Mouse (Mus musculus) lung, postnatal 0 days (tissue): ENCODE data around the gene Eme1. TPM values are rescaled to one million over a fixed set of nuclear protein-coding genes. Genes with fewer than 3 reads are reported as not detected.

Source experiments
- ATAC-seq: fragments of 200-750 bp; cut with Nextera tagmentation; 2 replicates; pipeline ENCODE4 v1.8.0; 2017; ENCODE audit warnings: moderate library complexity
- DNase-seq: peaks from one replicate; pipeline ENCODE4 v3.0.0-alpha.2; 2016; ENCODE audit warnings: low spot score
- H3K27ac ChIP-seq: fragments of 300-500 bp; sonication (generic); 2 replicates; pipeline ENCODE4 v1.5.1; 2014; ENCODE audit warnings: antibody characterized with exemption, mild to moderate bottlenecking, low read length, mixed read lengths
- H3K27me3 ChIP-seq: fragments of 300-500 bp; sonication (generic); replicated peaks from 2 replicates; pipeline ENCODE4 v1.6.1; 2014; ENCODE audit warnings: low read length, mixed read lengths; ENCODE audit not compliant: insufficient read depth
- H3K36me3 ChIP-seq: fragments of 300-500 bp; sonication (generic); 2 replicates; pipeline ENCODE4 v1.6.1; 2014; ENCODE audit warnings: low read length, mixed read lengths; ENCODE audit not compliant: insufficient read depth
- H3K4me1 ChIP-seq: fragments of 300-500 bp; sonication (generic); 2 replicates; pipeline ENCODE4 v1.6.1; 2014; ENCODE audit warnings: antibody characterized with exemption, low read depth, low read length, mixed read lengths; ENCODE audit not compliant: insufficient read depth
- H3K4me2 ChIP-seq: fragments of 300-500 bp; sonication (generic); replicated peaks from 2 replicates; pipeline ENCODE4 v1.6.1; 2014; ENCODE audit warnings: low read depth, mild to moderate bottlenecking, low read length, moderate library complexity, mixed read lengths
- H3K4me3 ChIP-seq: fragments of 300-500 bp; sonication (generic); 2 replicates; pipeline ENCODE4 v1.5.1; 2014; ENCODE audit warnings: low read depth, low read length
- H3K9ac ChIP-seq: fragments of 300-500 bp; sonication (generic); replicated peaks from 2 replicates; pipeline ENCODE4 v1.6.1; 2014; ENCODE audit warnings: low read depth, mild to moderate bottlenecking
- H3K9me3 ChIP-seq: fragments of 300-500 bp; sonication (generic); 2 replicates; pipeline ENCODE4 v1.6.1; 2016; ENCODE audit warnings: low read length, mixed read lengths
- CTCF ChIP-seq: IDR thresholded peaks from 2 replicates; pipeline ENCODE4 v1.5.1; 2016; ENCODE audit warnings: antibody characterized with exemption, mild to moderate bottlenecking
- EP300 ChIP-seq: IDR thresholded peaks from 2 replicates; pipeline ENCODE4 v1.6.1; 2016; ENCODE audit warnings: antibody characterized with exemption, mild to moderate bottlenecking, control low read depth
- WGBS: fragments of 180-500 bp; shearing (Covaris S2); extraction: QIAGEN DNeasy Blood & Tissue Kit; methylation state at CpG from one replicate; pipeline ENCODE4 v1.1.7; 2014; 5-methylcytosine and 5-hydroxymethylcytosine counted together
- polyA plus RNA-seq: library from polyadenylated mRNA; unstranded; fragments of >200 nt; fragmentation: Nextera tagmentation; extraction: Ambion mirVana; gene quantifications from 2 replicates; pipeline ENCODE4 v1.2.1, GENCODE M21; 2015

The Eme1 gene
- polyA plus RNA-seq, 1 experiment from 2014 or later, result 0.87 TPM

DNA sequence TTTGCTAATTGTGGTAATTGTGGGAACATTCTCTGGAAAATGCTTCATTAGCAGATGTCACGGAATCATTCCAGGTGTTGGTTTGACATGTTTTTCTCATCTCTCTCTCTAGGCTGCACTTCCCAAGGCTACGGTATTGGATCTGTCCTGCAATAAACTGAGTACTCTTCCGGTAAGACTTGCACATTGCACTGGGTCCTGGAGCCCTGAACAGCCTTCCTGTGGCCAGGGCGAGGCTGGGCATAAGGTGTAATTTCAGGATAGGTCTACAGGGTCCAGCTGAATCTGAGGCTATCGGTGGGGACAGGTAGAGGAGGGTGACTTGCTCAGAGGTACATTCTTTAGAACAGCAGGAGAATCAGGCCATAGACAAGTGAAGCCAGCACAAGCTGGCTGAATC, 21.8 kb downstream of the Eme1 start:
- ATAC-seq (no peak), DNase-seq (no peak)
- Histone ChIP-seq H3K36me3 (peaks cover 39% of the 10 kb centered on the region), H3K4me3 (no peak overlapping the region), H3K9ac (no peak overlapping the region), H3K9me3 (no peaks in the 10 kb centered on the region), H3K4me2 (no peak overlapping the region), H3K27me3 (no peaks in the 10 kb centered on the region), H3K4me1 (no peaks in the 10 kb centered on the region), H3K27ac (no peak overlapping the region)
- TF ChIP-seq EP300 (no peak), CTCF (no peak)
- WGBS, result 91% methylated on average over 5 of the region's 5 CpGs

DNA sequence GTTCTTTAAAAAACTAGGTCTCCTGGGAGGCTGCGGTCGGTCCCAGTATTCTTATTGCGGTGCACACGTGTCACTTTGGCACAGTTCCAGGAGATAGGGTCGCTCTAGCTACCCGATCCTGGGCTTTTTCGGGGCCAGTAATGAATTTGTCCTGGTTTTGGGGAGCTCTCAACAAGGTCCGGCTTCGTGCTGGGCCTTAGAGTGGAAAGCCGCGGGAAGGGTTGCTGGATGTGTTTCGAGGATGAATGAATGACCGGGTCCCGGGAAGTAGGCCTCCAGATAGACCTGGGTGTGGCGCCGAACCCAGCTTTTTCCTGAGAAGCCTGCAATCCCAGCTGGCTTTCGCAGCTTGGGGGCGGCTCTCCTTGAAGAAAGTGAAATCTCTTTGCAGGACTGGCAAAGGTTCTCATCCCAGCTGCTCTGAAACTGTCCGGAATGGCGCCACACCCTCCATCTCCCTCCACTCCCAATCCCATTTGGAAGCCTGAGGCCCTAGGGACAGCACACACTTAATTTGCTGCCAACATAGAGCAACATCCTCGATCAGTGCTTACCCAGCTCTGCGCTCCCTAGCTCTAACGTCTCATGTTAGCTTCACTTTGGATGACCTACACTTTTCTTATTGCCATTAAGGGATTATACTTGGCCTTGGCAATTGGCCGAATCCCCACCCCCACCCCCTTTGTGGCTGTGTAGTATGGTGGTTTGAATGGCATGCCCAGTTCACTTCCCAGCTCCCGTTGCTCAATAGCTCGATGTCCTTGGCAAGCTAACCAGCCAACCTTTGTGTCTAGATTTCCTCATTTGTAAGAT, 23.4 kb downstream of the Eme1 start:
- ATAC-seq, result peak; percentile 26
- Histone ChIP-seq H3K27ac (peak overlapping the region; percentile 80), H3K4me1 (no peaks in the 10 kb centered on the region), H3K4me2 (peak overlapping the region; percentile 93), H3K27me3 (no peaks in the 10 kb centered on the region), H3K9me3 (no peaks in the 10 kb centered on the region), H3K36me3 (peaks cover 25% of the 10 kb centered on the region), H3K9ac (peak overlapping the region; percentile 90), H3K4me3 (peak overlapping the region; percentile 79)
- DNase-seq, result peak; percentile 52
- WGBS, result 6% methylated on average over 26 of the region's 26 CpGs
- TF ChIP-seq EP300 (no peak), CTCF (no peak)

DNA sequence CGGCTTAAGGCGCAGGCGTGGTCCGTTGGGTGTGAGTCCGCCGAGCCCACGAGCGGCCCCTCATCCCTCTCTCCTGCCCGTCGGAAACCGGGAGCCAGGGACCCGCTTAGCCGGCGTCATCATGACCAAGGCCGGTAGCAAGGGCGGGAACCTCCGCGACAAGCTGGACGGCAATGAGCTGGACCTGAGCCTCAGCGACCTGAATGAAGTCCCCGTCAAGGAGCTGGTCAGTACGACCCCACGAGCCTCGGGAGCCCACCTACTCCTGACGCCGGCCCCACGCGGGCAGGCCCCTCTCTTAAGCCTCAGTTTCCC, 23.9 kb downstream of the Eme1 start:
- peak overlapping the region; percentile 93 for H3K4me2 ChIP-seq
- H3K27me3 ChIP-seq, result no peaks in the 10 kb centered on the region
- H3K4me1 ChIP-seq, result no peaks in the 10 kb centered on the region
- 3% methylated on average over 28 of the region's 28 CpGs for WGBS
- H3K9ac ChIP-seq, result peak overlapping the region; percentile 90
- H3K27ac ChIP-seq, result peak overlapping the region; percentile 80
- no peak for DNase-seq
- H3K9me3 ChIP-seq, result no peaks in the 10 kb centered on the region
- ATAC-seq, result peak; percentile 64
- peaks cover 20% of the 10 kb centered on the region for H3K36me3 ChIP-seq
- peak overlapping the region; percentile 79 for H3K4me3 ChIP-seq
- TF ChIP-seq CTCF, result no peak
- no peak for TF ChIP-seq EP300

DNA sequence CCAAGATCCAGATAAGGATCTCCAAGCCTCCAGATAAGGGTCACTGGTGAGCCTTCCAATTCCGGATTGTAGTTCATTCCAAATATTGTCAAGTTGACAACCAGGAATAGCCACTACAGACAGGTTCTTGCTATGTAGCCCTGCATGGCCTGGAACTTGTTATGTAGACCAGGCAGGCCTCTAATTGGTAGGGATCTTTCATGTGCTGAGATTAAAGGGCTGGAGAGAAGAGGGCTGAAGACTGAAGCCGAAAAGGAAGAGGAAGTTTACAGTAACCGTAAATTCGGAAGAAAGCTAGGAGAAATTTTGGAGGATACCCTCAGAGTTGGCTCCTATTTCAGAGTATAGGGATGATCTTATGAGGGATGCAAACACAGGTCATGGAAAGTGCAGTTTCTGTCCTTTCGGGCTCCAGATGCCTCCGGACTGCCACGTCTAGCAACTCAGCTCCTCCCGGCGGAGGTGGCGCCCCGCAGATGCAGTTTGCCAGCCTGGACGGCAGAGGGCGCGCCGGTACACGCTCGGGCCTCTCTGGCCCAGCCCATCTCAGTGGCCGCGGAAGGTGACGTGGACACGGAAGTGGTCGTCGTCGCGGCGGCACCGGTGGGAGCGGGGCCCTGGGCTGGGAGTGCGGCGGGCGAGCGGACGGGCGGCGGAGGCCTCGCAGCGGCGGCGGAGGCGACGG, 24.4 kb downstream of the Eme1 start, which contains the start of gene Lrrc59:
Lrrc59 (plus strand) TSS at position 569 of the 685 bp plus-strand sequence.
- Histone ChIP-seq H3K4me3 (peak within 1 kb of the TSS; percentile 79), H3K4me2 (peak within 1 kb of the TSS; percentile 93), H3K27ac (peak within 1 kb of the TSS; percentile 80), H3K9me3 (no peaks in the 10 kb centered on the region), H3K27me3 (no peaks in the 10 kb centered on the region), H3K36me3 (peaks cover 15% of the 10 kb centered on the region), H3K4me1 (no peaks in the 10 kb centered on the region), H3K9ac (peak within 1 kb of the TSS; percentile 90)
- 1% methylated on average over 36 of the region's 41 CpGs for WGBS
- ATAC-seq (peak; percentile 98), DNase-seq (peak; percentile 95)
- TF ChIP-seq EP300 (no peak), CTCF (peak; percentile 99)

DNA sequence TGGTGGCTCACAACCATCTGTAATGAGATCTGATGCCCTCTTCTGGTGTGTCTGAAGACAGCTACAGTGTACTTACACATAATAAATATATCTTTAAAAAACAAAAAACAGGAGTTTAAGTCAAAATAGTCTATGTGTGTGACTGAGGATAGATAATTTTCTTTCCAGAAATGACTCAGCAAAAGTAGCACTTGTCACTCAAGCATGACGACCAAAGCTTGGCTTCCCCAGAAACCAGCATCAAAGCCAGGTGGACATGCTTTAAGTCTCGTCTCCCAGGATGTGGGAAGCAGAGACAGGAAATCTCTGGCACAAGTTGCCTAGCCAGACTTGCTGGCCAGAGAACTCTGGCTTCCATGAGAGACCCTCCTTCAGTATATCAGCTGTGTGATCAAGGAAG, 31.6 kb downstream of the Eme1 start:
- TF ChIP-seq EP300, result no peak
- no peak for TF ChIP-seq CTCF
- no peaks in the 10 kb centered on the region for H3K36me3 ChIP-seq
- no peak for DNase-seq
- H3K27me3 ChIP-seq, result no peaks in the 10 kb centered on the region
- no peak overlapping the region for H3K4me2 ChIP-seq
- H3K9ac ChIP-seq, result no peak overlapping the region
- no peak for ATAC-seq
- no peaks in the 10 kb centered on the region for H3K9me3 ChIP-seq
- no peak overlapping the region for H3K27ac ChIP-seq
- no peaks in the 10 kb centered on the region for H3K4me1 ChIP-seq
- 66% methylated on average over 2 of the region's 2 CpGs for WGBS
- H3K4me3 ChIP-seq, result no peak overlapping the region

DNA sequence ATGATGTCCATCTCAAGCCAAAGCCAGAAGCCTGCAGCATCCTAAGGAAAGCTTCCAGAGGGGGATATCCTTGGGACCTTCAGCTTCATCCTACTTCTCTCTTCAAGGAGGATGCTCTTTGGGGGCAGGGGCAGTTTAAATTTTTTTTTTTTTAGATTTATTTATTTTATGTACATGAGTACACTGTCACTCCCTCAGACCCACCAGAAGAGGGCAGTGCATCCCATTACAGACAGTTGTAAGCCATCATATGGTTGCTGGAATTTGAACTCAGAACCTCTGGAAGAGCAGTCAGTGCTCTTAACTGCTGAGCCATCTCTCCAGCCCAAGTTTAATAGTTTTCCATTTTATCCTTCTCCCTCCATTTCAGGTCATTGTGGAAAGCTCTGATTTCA, 32.3 kb downstream of the Eme1 start:
- no peak for TF ChIP-seq EP300
- TF ChIP-seq CTCF, result peak; percentile 33; the same call in 1 of the 2 replicates
- Histone ChIP-seq H3K4me1 (no peaks in the 10 kb centered on the region), H3K27ac (no peak overlapping the region), H3K4me3 (no peak overlapping the region), H3K36me3 (no peaks in the 10 kb centered on the region), H3K9ac (no peak overlapping the region), H3K9me3 (no peaks in the 10 kb centered on the region), H3K27me3 (no peaks in the 10 kb centered on the region), H3K4me2 (no peak overlapping the region)
- no peak for DNase-seq
- ATAC-seq, result no peak
